Mouse (Mus musculus): Measurements from ENCODE around the gene Gm9936. TPM values are rescaled to one million over a fixed set of nuclear protein-coding genes. Genes with fewer than 3 reads are reported as not detected.

The Gm9936 gene
- not detected in 2 replicates for polyA plus RNA-seq (2011; ENCODE audit: insufficient read depth, insufficient read length, low replicate concordance, missing spikeins)

DNA sequence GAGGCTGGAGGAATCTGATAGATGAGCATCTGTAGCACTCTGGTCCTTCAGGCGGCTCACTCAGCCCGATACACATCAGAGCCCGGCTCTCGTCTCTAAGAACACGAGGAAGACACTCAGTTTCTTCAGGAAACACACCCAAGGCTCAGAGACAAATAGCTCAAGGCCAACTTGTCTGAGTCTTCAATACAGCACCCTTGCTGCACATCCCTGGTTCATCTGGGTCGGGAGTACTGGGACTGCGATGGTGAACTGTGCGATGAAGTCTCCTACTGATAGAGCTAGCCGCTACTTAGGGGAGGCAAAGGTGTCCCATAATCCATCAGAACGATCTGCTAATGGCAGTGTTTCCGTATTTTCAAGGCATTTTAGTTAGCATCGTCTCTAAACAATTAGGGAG lies at the start of gene Gm9936:
Gene Gm9936 (minus strand): TSS at position 101 of the 400 bp plus-strand sequence.
- 79% methylated on average over 12 of the region's 12 CpGs for WGBS
- TF ChIP-seq CTCF (IDR thresholded peaks at IDR 0.05; ENCODE audit: control insufficient read depth, insufficient read depth, low read length) (no peak), POLR2A (IDR thresholded peaks at IDR 0.05; ENCODE audit: borderline replicate concordance, control insufficient read depth, low read depth, low read length) (no peak)
- H3K4me1 ChIP-seq (ENCODE audit: control insufficient read depth, insufficient read depth, low read length): no peaks in the 10 kb centered on the region

DNA sequence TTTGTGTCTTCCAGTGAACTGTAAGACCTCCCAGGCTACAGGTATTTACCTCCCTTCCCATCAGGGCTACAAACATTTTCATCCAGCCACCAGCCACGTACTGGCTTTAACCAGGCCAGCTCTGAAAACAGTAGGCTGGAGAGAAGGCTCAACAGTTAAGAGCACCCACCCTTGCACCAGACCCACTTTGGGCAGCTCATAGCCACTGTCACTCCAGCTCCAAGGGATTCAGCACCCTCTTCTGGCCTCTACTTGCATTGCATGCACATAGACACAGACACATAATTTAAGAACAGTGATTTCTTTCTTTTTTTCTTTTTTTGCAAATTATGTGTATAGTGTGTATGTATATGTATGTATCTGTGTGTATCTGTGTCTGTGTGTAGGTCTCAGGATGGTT lies 43.9 kb upstream of the Gm9936 start:
- WGBS: 57% methylated on average over 1 of the region's 1 CpGs
- H3K4me3 ChIP-seq (replicated peaks; ENCODE audit: control insufficient read depth, low read depth, low read length): no peak overlapping the region
- TF ChIP-seq POLR2A (IDR thresholded peaks at IDR 0.05; ENCODE audit: borderline replicate concordance, control insufficient read depth, low read depth, low read length) (no peak), CTCF (IDR thresholded peaks at IDR 0.05; ENCODE audit: control insufficient read depth, insufficient read depth, low read length) (peak; percentile 85)
- H3K27ac ChIP-seq (ENCODE audit: control insufficient read depth, insufficient read depth, low read depth, low read length, poor library complexity): no peak overlapping the region
- H3K4me1 ChIP-seq (ENCODE audit: control insufficient read depth, insufficient read depth, low read length): no peaks in the 10 kb centered on the region

More for the DNA sequence above, at the start of gene Gm9936:
- no peak within 1 kb of the TSS for H3K27ac ChIP-seq (ENCODE audit: control insufficient read depth, insufficient read depth, low read depth, low read length, poor library complexity)
- H3K4me3 ChIP-seq (replicated peaks; ENCODE audit: control insufficient read depth, low read depth, low read length): no peak within 1 kb of the TSS

DNA sequence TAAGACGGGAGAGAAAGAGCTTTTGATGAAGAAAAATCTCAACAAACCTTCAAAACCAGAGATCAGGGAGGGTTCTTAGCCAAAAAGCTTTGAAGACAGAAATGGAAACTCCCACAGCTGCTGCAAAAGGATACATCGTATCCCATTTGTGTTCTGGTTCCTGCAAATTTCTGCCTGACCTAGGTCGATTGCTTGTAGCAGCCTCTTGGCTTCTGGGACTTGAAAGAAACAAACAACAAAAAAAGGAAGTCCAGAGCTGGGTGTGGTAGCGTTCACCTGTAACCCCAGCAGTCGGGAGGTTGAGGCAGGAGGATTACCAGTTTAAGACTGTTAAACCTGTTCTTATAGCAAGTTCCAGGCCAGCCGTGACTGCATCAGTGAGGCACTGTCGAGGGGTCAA lies 40.4 kb upstream of the Gm9936 start:
- peaks cover 2% of the 10 kb centered on the region for H3K4me1 ChIP-seq (ENCODE audit: control insufficient read depth, insufficient read depth, low read length)
- H3K27ac ChIP-seq (ENCODE audit: control insufficient read depth, insufficient read depth, low read depth, low read length, poor library complexity): no peak overlapping the region
- H3K4me3 ChIP-seq (replicated peaks; ENCODE audit: control insufficient read depth, low read depth, low read length): peak overlapping the region; percentile 41
- WGBS: 27% methylated on average over 7 of the region's 7 CpGs
- no peak for TF ChIP-seq CTCF (IDR thresholded peaks at IDR 0.05; ENCODE audit: control insufficient read depth, insufficient read depth, low read length)
- no peak for TF ChIP-seq POLR2A (IDR thresholded peaks at IDR 0.05; ENCODE audit: borderline replicate concordance, control insufficient read depth, low read depth, low read length)

DNA sequence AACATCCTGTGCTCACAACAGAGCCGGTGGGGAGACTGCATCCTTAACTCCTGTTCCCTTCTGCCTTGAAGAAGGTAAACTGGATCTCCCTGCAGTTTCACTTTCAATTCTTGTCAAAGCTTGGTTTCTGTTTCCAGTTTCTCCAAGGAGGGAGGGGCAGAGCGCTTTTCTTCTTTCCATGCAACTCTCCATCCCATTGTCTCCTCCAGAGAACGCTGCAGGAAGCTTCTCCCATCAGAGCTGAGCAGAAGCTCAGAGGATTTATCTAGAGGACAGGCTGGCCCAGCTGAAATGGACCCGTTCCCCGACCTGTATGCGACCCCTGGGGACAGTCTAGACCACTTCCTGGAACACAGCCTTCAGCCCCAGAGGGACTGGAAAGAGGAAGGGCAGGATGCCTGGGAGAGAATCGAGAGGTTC lies 38.9 kb upstream of the Gm9936 start:
- under 1% methylated on average over 7 of the region's 7 CpGs for WGBS
- peak overlapping the region; percentile 42 for H3K27ac ChIP-seq (ENCODE audit: control insufficient read depth, insufficient read depth, low read depth, low read length, poor library complexity)

DNA sequence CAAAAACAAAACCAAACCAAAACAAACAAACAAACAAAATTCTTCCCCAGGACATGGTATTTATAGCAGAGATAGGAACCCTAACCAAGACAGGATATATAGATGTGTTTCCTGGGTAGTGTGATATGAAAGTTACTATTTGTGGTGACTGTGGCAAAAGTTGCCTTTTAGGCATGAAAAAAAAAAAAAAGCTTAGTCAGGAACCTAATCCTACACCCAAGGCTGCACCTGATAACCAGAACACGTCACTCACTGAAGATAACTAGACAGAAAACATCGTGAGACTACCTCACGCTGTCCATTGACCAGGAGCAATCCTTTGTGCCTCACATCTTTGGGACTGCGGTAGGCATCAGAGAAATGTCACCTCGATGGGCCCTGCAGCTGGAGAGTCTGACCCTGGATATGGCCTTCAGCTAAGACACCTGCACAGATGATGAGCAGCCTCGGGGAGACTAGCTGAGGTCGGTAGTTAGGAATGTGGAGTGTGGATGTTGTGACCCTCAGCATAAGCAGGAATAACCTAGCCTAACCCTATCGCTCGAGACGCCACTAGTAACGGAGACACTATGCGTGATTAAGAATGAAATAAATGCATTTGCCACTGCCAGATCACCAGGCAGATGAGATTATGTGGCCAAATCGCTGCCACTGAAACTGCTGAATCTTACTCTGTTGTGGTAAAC lies 38.3 kb upstream of the Gm9936 start, which contains the start of gene Oasl2:
Gene Oasl2 (plus strand): TSS at position 249 of the 686 bp plus-strand sequence.
- H3K27ac ChIP-seq (ENCODE audit: control insufficient read depth, insufficient read depth, low read depth, low read length, poor library complexity): peak within 1 kb of the TSS; percentile 42
- peak within 1 kb of the TSS; percentile 51 for H3K4me3 ChIP-seq (replicated peaks; ENCODE audit: control insufficient read depth, low read depth, low read length)
- TF ChIP-seq CTCF (IDR thresholded peaks at IDR 0.05; ENCODE audit: control insufficient read depth, insufficient read depth, low read length) (no peak), POLR2A (IDR thresholded peaks at IDR 0.05; ENCODE audit: borderline replicate concordance, control insufficient read depth, low read depth, low read length) (no peak)
- H3K4me1 ChIP-seq (ENCODE audit: control insufficient read depth, insufficient read depth, low read length): peaks cover 2% of the 10 kb centered on the region
- WGBS: 29% methylated on average over 13 of the region's 13 CpGs

More for the DNA sequence above, 38.9 kb upstream of the Gm9936 start:
- Histone ChIP-seq H3K4me3 (replicated peaks; ENCODE audit: control insufficient read depth, low read depth, low read length) (peak overlapping the region; percentile 51), H3K4me1 (ENCODE audit: control insufficient read depth, insufficient read depth, low read length) (peaks cover 2% of the 10 kb centered on the region)
- TF ChIP-seq CTCF (IDR thresholded peaks at IDR 0.05; ENCODE audit: control insufficient read depth, insufficient read depth, low read length) (no peak), POLR2A (IDR thresholded peaks at IDR 0.05; ENCODE audit: borderline replicate concordance, control insufficient read depth, low read depth, low read length) (no peak)

DNA sequence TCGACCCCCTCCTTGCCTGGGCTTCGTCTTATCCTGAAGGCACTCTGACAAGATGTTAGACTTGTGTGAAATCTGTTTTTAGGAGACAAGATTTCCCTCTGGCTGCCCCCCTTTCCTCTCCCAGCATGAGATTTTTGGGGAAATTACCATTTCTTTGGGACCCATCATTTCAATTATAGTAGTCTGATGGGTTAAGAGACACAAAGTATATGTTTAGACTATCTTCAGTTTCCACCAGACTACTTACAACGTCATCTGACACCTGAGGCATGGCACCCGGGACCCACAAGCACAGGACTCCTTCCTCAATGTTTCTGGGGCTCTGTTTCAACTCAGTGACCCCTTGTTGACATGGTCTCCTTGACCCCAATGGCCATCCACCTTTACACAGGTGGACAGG lies 37.1 kb upstream of the Gm9936 start:
- no peak overlapping the region for H3K4me3 ChIP-seq (replicated peaks; ENCODE audit: control insufficient read depth, low read depth, low read length)
- WGBS: 80% methylated on average over 4 of the region's 4 CpGs
- H3K4me1 ChIP-seq (ENCODE audit: control insufficient read depth, insufficient read depth, low read length): peaks cover 2% of the 10 kb centered on the region
- no peak for TF ChIP-seq CTCF (IDR thresholded peaks at IDR 0.05; ENCODE audit: control insufficient read depth, insufficient read depth, low read length)
- no peak for TF ChIP-seq POLR2A (IDR thresholded peaks at IDR 0.05; ENCODE audit: borderline replicate concordance, control insufficient read depth, low read depth, low read length)
- no peak overlapping the region for H3K27ac ChIP-seq (ENCODE audit: control insufficient read depth, insufficient read depth, low read depth, low read length, poor library complexity)

DNA sequence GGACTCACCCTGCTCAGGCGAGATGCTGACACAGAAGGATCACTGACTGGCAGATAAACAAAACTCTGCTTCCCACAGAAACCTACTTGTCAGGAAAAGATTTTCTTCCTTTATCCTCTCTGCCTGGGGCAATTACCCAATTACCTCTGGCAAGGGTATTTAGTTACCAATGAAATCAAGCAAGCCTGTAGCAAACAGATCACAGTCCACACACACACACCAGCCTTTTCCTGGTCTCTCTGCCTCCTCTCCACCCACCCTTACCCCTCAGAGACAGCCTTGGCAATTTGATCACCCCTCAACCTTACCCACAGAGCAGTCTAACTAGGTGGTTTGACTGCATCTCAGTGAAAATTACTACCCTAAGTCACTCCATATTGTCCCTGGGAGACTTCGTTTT lies 30.5 kb upstream of the Gm9936 start:
- 79% methylated on average over 2 of the region's 2 CpGs for WGBS
- H3K4me3 ChIP-seq (replicated peaks; ENCODE audit: control insufficient read depth, low read depth, low read length): no peak overlapping the region
- H3K4me1 ChIP-seq (ENCODE audit: control insufficient read depth, insufficient read depth, low read length): peaks cover 1% of the 10 kb centered on the region; the same call in 1 of the 2 replicates
- no peak overlapping the region for H3K27ac ChIP-seq (ENCODE audit: control insufficient read depth, insufficient read depth, low read depth, low read length, poor library complexity)
- no peak for TF ChIP-seq CTCF (IDR thresholded peaks at IDR 0.05; ENCODE audit: control insufficient read depth, insufficient read depth, low read length)
- no peak for TF ChIP-seq POLR2A (IDR thresholded peaks at IDR 0.05; ENCODE audit: borderline replicate concordance, control insufficient read depth, low read depth, low read length)

DNA sequence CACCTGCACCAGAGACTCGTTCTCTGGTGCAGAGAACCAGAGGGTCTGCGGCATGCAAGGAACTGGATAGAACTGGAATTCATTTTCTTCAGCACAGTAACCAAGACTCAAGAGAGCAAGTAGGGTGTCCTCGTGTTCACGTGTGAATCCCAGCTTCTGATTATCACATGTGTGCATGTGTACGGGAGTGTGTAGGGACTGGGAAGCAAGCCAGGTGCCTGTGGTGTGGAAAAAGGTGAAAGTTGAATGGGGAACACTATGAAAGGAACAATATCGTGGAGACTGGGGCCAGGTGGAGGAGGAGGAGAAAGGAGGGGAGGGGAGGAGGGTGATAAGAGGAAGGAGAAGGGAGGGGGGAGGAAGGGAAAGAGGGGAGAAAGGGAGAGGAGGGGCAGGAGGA lies 28.3 kb upstream of the Gm9936 start:
- TF ChIP-seq CTCF (IDR thresholded peaks at IDR 0.05; ENCODE audit: control insufficient read depth, insufficient read depth, low read length) (no peak), POLR2A (IDR thresholded peaks at IDR 0.05; ENCODE audit: borderline replicate concordance, control insufficient read depth, low read depth, low read length) (no peak)
- H3K4me3 ChIP-seq (replicated peaks; ENCODE audit: control insufficient read depth, low read depth, low read length): no peak overlapping the region
- H3K27ac ChIP-seq (ENCODE audit: control insufficient read depth, insufficient read depth, low read depth, low read length, poor library complexity): peak overlapping the region; percentile 5; the same call in 1 of the 2 replicates
- WGBS: 40% methylated on average over 6 of the region's 6 CpGs
- peaks cover 1% of the 10 kb centered on the region; the same call in 1 of the 2 replicates for H3K4me1 ChIP-seq (ENCODE audit: control insufficient read depth, insufficient read depth, low read length)
